Mouse (Mus musculus): Measurements from ENCODE around the gene Nck1. TPM values are rescaled to one million over a fixed set of nuclear protein-coding genes. Genes with fewer than 3 reads are reported as not detected.

Nck1 gene
- polyA plus RNA-seq, 1 experiment from 2014 or later, result 51.9 TPM

GRCm38 (mm10) chr9:100486431-100486830 lies 59.5 kb downstream of the Nck1 start, which contains the start of gene Il20rb:
Il20rb (minus strand) TSS chr9:100486788.
- Histone ChIP-seq H3K27me3 (replicated peaks; ENCODE audit: control insufficient read depth, insufficient read depth, low read length) (no peaks in the 10 kb centered on the region), H3K4me2 (no peak within 1 kb of the TSS), H3K4me3 (ENCODE audit: low read depth, low read length) (no peak within 1 kb of the TSS), H3K9ac (ENCODE audit: low read depth, low read length) (no peak within 1 kb of the TSS), H3K36me3 (ENCODE audit: control insufficient read depth, insufficient read depth, low read length) (no peaks in the 10 kb centered on the region), H3K9me3 (ENCODE audit: control insufficient read depth, low read length) (no peaks in the 10 kb centered on the region), H3K27ac (ENCODE audit: low read depth, low read length) (no peak within 1 kb of the TSS), H3K4me1 (replicated peaks; ENCODE audit: control insufficient read depth, insufficient read depth, low read length) (no peaks in the 10 kb centered on the region)
- ATAC-seq (replicated peaks; ENCODE audit: low FRiP score) (no peak), DNase-seq (ENCODE audit: low spot score) (no peak)
- WGBS, result 90% methylated on average over 5 of the region's 5 CpGs

- no peak for ATAC-seq (replicated peaks; ENCODE audit: low FRiP score)
These were observed 62.6 kb downstream of the Nck1 start for GRCm38 (mm10) chr9:100483318-100483717.

GRCm38 (mm10) chr9:100481626-100482025 lies 64.3 kb downstream of the Nck1 start:
- no peak overlapping the region for H3K4me3 ChIP-seq (ENCODE audit: low read depth, low read length)
- DNase-seq (ENCODE audit: low spot score) (no peak), ATAC-seq (replicated peaks; ENCODE audit: low FRiP score) (no peak)
- H3K9me3 ChIP-seq (ENCODE audit: control insufficient read depth, low read length), result no peaks in the 10 kb centered on the region
- H3K27me3 ChIP-seq (replicated peaks; ENCODE audit: control insufficient read depth, insufficient read depth, low read length), result no peaks in the 10 kb centered on the region
- WGBS, result 81% methylated on average over 6 of the region's 6 CpGs
- no peak overlapping the region for H3K4me2 ChIP-seq
- H3K4me1 ChIP-seq (replicated peaks; ENCODE audit: control insufficient read depth, insufficient read depth, low read length), result no peaks in the 10 kb centered on the region
- no peaks in the 10 kb centered on the region for H3K36me3 ChIP-seq (ENCODE audit: control insufficient read depth, insufficient read depth, low read length)
- H3K9ac ChIP-seq (ENCODE audit: low read depth, low read length), result no peak overlapping the region
- no peak overlapping the region for H3K27ac ChIP-seq (ENCODE audit: low read depth, low read length)

More at GRCm38 (mm10) chr9:100483318-100483717, 62.6 kb downstream of the Nck1 start:
- no peaks in the 10 kb centered on the region for H3K36me3 ChIP-seq (ENCODE audit: control insufficient read depth, insufficient read depth, low read length)
- no peak overlapping the region for H3K27ac ChIP-seq (ENCODE audit: low read depth, low read length)
- DNase-seq (ENCODE audit: low spot score), result no peak
- H3K4me3 ChIP-seq (ENCODE audit: low read depth, low read length), result no peak overlapping the region
- 87% methylated on average over 5 of the region's 5 CpGs for WGBS
- no peaks in the 10 kb centered on the region for H3K9me3 ChIP-seq (ENCODE audit: control insufficient read depth, low read length)
- no peaks in the 10 kb centered on the region for H3K4me1 ChIP-seq (replicated peaks; ENCODE audit: control insufficient read depth, insufficient read depth, low read length)
- H3K4me2 ChIP-seq, result no peak overlapping the region
- no peak overlapping the region for H3K9ac ChIP-seq (ENCODE audit: low read depth, low read length)
- no peaks in the 10 kb centered on the region for H3K27me3 ChIP-seq (replicated peaks; ENCODE audit: control insufficient read depth, insufficient read depth, low read length)

GRCm38 (mm10) chr9:100474056-100474455 lies 71.9 kb downstream of the Nck1 start:
- Histone ChIP-seq H3K9ac (ENCODE audit: low read depth, low read length) (no peak overlapping the region), H3K4me3 (ENCODE audit: low read depth, low read length) (no peak overlapping the region), H3K4me2 (no peak overlapping the region), H3K27me3 (replicated peaks; ENCODE audit: control insufficient read depth, insufficient read depth, low read length) (no peaks in the 10 kb centered on the region), H3K27ac (ENCODE audit: low read depth, low read length) (no peak overlapping the region), H3K9me3 (ENCODE audit: control insufficient read depth, low read length) (no peaks in the 10 kb centered on the region), H3K36me3 (ENCODE audit: control insufficient read depth, insufficient read depth, low read length) (no peaks in the 10 kb centered on the region), H3K4me1 (replicated peaks; ENCODE audit: control insufficient read depth, insufficient read depth, low read length) (no peaks in the 10 kb centered on the region)
- DNase-seq (ENCODE audit: low spot score) (no peak), ATAC-seq (replicated peaks; ENCODE audit: low FRiP score) (no peak)
- WGBS, result 89% methylated on average over 1 of the region's 1 CpGs

- no peak overlapping the region for H3K4me2 ChIP-seq
- H3K36me3 ChIP-seq (ENCODE audit: control insufficient read depth, insufficient read depth, low read length), result no peaks in the 10 kb centered on the region
- no peaks in the 10 kb centered on the region for H3K4me1 ChIP-seq (replicated peaks; ENCODE audit: control insufficient read depth, insufficient read depth, low read length)
- H3K9me3 ChIP-seq (ENCODE audit: control insufficient read depth, low read length), result no peaks in the 10 kb centered on the region
- no peak overlapping the region for H3K9ac ChIP-seq (ENCODE audit: low read depth, low read length)
- no peaks in the 10 kb centered on the region for H3K27me3 ChIP-seq (replicated peaks; ENCODE audit: control insufficient read depth, insufficient read depth, low read length)
- no peak overlapping the region for H3K27ac ChIP-seq (ENCODE audit: low read depth, low read length)
- 84% methylated on average over 6 of the region's 6 CpGs for WGBS
- no peak for ATAC-seq (replicated peaks; ENCODE audit: low FRiP score)
- no peak for DNase-seq (ENCODE audit: low spot score)
- H3K4me3 ChIP-seq (ENCODE audit: low read depth, low read length), result no peak overlapping the region
These were observed 72.6 kb downstream of the Nck1 start for GRCm38 (mm10) chr9:100473361-100473760.

- Histone ChIP-seq H3K4me2 (no peak overlapping the region), H3K4me3 (ENCODE audit: low read depth, low read length) (no peak overlapping the region), H3K9ac (ENCODE audit: low read depth, low read length) (no peak overlapping the region), H3K36me3 (ENCODE audit: control insufficient read depth, insufficient read depth, low read length) (no peaks in the 10 kb centered on the region), H3K4me1 (replicated peaks; ENCODE audit: control insufficient read depth, insufficient read depth, low read length) (no peaks in the 10 kb centered on the region), H3K27me3 (replicated peaks; ENCODE audit: control insufficient read depth, insufficient read depth, low read length) (no peaks in the 10 kb centered on the region), H3K9me3 (ENCODE audit: control insufficient read depth, low read length) (no peaks in the 10 kb centered on the region), H3K27ac (ENCODE audit: low read depth, low read length) (no peak overlapping the region)
- DNase-seq (ENCODE audit: low spot score) (peak; percentile 19), ATAC-seq (replicated peaks; ENCODE audit: low FRiP score) (no peak)
- 91% methylated on average over 8 of the region's 8 CpGs for WGBS
These were observed 73.0 kb downstream of the Nck1 start for GRCm38 (mm10) chr9:100472931-100473330.

- H3K4me3 ChIP-seq (ENCODE audit: low read depth, low read length), result no peak overlapping the region
- H3K4me1 ChIP-seq (replicated peaks; ENCODE audit: control insufficient read depth, insufficient read depth, low read length), result no peaks in the 10 kb centered on the region
- no peak overlapping the region for H3K4me2 ChIP-seq
- H3K9ac ChIP-seq (ENCODE audit: low read depth, low read length), result no peak overlapping the region
- no peak overlapping the region for H3K27ac ChIP-seq (ENCODE audit: low read depth, low read length)
- no peaks in the 10 kb centered on the region for H3K36me3 ChIP-seq (ENCODE audit: control insufficient read depth, insufficient read depth, low read length)
- ATAC-seq (replicated peaks; ENCODE audit: low FRiP score) (no peak), DNase-seq (ENCODE audit: low spot score) (peak; percentile 17)
- 69% methylated on average over 4 of the region's 4 CpGs for WGBS
- no peaks in the 10 kb centered on the region for H3K27me3 ChIP-seq (replicated peaks; ENCODE audit: control insufficient read depth, insufficient read depth, low read length)
- H3K9me3 ChIP-seq (ENCODE audit: control insufficient read depth, low read length), result no peaks in the 10 kb centered on the region
These were observed 74.4 kb downstream of the Nck1 start for GRCm38 (mm10) chr9:100471605-100471953.

- Histone ChIP-seq H3K27ac (ENCODE audit: low read depth, low read length) (no peak overlapping the region), H3K4me3 (ENCODE audit: low read depth, low read length) (no peak overlapping the region), H3K9me3 (ENCODE audit: control insufficient read depth, low read length) (no peaks in the 10 kb centered on the region), H3K36me3 (ENCODE audit: control insufficient read depth, insufficient read depth, low read length) (no peaks in the 10 kb centered on the region), H3K27me3 (replicated peaks; ENCODE audit: control insufficient read depth, insufficient read depth, low read length) (no peaks in the 10 kb centered on the region), H3K4me2 (no peak overlapping the region), H3K4me1 (replicated peaks; ENCODE audit: control insufficient read depth, insufficient read depth, low read length) (no peaks in the 10 kb centered on the region), H3K9ac (ENCODE audit: low read depth, low read length) (no peak overlapping the region)
- WGBS, result 73% methylated on average over 8 of the region's 8 CpGs
- no peak for ATAC-seq (replicated peaks; ENCODE audit: low FRiP score)
- peak; percentile 30 for DNase-seq (ENCODE audit: low spot score)
These were observed 74.9 kb downstream of the Nck1 start for GRCm38 (mm10) chr9:100470936-100471604.

- Histone ChIP-seq H3K4me1 (replicated peaks; ENCODE audit: control insufficient read depth, insufficient read depth, low read length) (no peaks in the 10 kb centered on the region), H3K4me2 (no peak overlapping the region), H3K9me3 (ENCODE audit: control insufficient read depth, low read length) (no peaks in the 10 kb centered on the region), H3K36me3 (ENCODE audit: control insufficient read depth, insufficient read depth, low read length) (no peaks in the 10 kb centered on the region), H3K9ac (ENCODE audit: low read depth, low read length) (no peak overlapping the region), H3K27ac (ENCODE audit: low read depth, low read length) (no peak overlapping the region), H3K27me3 (replicated peaks; ENCODE audit: control insufficient read depth, insufficient read depth, low read length) (no peaks in the 10 kb centered on the region), H3K4me3 (ENCODE audit: low read depth, low read length) (no peak overlapping the region)
- no peak for ATAC-seq (replicated peaks; ENCODE audit: low FRiP score)
- 64% methylated on average over 1 of the region's 1 CpGs for WGBS
- peak; percentile 17 for DNase-seq (ENCODE audit: low spot score)
These were observed 75.7 kb downstream of the Nck1 start for GRCm38 (mm10) chr9:100470228-100470627.
